Mouse (Mus musculus) ES-E14 (cell line): ENCODE data around the gene Ccr4.
"Not testable (repeated sequence)": the region's sequence is repeated elsewhere in the genome, so short reads cannot be mapped to it uniquely, and the experiment has no call there.

Source experiments
- MAFK ChIP-seq: IDR thresholded peaks from 2 replicates; pipeline ENCODE4 v1.6.1; 2014; ENCODE audit warnings: mild to moderate bottlenecking, low read depth, low read length, inconsistent platforms; ENCODE audit not compliant: insufficient read depth
- ZC3H11A ChIP-seq: IDR thresholded peaks from 2 replicates; pipeline ENCODE4 v1.6.1; 2012; ENCODE audit warnings: low read depth, mild to moderate bottlenecking, inconsistent platforms, low read length, borderline replicate concordance
- ZNF384 ChIP-seq: IDR thresholded peaks from 2 replicates; pipeline ENCODE4 v1.6.1; 2012; ENCODE audit warnings: low read depth, low read length, inconsistent platforms

GRCm38 (mm10) chr9:114520529-114520928, 15.8 kb upstream of the Ccr4 start:
- peak; percentile 81 for TF ChIP-seq ZNF384
- not testable (repeated sequence) for TF ChIP-seq MAFK, ZC3H11A
